Mouse (Mus musculus): ENCODE measurements around the gene Rflnb.

Gene Rflnb

GRCm38 (mm10) chr11:75990965-75991835 lies 36.4 kb downstream of the Rflnb start:
- ATAC-seq (ENCODE audit: low TSS enrichment) = no peak

DNA sequence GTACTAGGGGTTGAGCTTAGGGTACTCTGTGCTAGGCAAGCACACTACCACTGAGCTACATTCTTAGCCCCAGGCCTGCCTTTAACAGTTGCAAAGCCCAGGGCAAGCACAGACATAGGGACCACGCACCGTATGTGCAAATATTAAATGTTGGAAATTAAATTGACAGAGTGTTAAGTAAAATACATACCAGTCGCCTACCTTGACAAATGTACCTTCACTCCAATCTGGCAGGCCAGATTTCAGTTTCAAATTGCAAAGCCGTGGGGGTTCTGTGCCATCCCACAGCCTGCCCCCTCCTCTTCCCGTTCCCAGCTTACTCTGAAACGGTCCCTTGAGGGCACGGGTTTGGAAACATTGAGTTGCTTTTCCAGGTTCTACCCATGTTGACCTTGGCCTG lies 41.6 kb downstream of the Rflnb start:
- no peak for ATAC-seq (ENCODE audit: low TSS enrichment)

DNA sequence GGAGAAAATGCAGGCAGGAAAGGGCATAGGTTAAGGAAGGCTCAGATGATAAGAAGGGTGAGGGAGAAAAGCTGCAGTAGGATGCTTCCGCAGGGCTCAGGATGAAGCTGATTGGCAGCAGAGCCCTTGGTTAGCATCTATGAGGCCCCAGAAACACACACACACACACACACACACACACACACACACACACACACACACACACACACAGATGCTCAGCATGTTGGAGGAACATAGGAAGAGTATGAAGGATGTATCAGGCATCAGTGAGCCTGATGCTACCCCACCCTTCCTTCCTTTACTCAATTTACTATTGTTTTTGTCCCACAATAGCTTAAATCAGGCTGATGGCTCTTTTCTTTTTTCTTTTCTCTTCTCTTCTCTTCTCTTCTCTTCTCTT lies 43.0 kb downstream of the Rflnb start:
- ATAC-seq (ENCODE audit: low TSS enrichment) = no peak

DNA sequence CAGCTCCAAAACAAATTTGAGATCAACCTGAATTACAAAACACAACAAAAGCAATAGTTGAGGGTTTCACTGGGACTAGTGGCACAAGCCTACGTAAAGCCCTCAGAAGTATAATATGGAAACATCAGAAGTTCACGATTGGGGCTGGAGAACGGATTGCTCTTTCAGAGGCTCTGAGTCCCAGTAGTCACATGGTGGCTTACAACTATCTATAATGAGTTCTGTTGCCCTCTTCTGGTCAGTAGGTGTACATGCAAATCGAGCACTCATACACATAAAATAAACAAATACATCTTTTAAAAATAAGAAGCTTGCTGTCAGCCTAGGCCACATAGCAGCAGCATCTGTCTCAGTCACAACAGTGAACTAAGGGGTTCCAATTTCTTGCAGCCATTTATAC lies 44.4 kb downstream of the Rflnb start:
- ATAC-seq (ENCODE audit: low TSS enrichment) = no peak

GRCm38 (mm10) chr11:75980413-75980812 lies 47.2 kb downstream of the Rflnb start:
- no peak for ATAC-seq (ENCODE audit: low TSS enrichment)

DNA sequence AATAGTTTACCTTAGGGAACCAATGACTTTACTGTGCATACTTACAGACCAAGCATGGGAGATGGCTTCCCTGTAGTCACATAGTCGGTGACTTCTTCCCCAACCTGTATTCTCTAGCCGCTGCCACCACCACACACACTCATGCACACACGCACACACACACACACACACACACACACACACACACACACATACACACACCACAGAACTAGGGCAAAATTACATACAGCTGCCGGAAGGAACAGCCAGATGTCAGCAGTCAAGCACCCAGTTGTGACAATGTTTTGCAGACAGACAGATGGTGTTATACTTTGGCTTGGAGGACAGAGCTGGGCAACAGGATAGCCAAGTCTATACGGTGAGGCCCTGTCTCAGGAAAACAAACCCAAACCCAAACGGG lies 49.5 kb downstream of the Rflnb start:
- ATAC-seq (ENCODE audit: low TSS enrichment) = no peak

GRCm38 (mm10) chr11:75976748-75977147 lies 50.8 kb downstream of the Rflnb start:
- ATAC-seq (ENCODE audit: low TSS enrichment) = no peak

DNA sequence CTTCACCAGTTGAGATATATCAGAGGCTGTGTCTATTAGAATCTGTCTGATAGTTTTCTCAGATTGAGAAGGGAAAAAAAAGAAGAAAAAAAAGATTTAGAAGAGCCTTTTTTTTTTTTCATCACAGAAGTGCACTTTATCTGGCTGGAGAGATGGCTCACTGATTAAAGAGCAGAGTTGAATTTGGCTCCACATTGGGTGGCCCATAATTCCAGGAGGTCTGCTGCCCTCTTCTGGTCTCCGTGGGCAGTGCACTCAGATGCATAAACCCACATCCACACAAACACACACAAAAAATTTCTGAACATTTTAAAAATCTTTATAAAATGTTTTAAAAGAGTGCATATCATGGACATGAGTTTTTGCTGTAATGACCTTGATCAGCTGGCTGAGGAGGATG lies 53.6 kb downstream of the Rflnb start:
- ATAC-seq (ENCODE audit: low TSS enrichment) = no peak

- ATAC-seq (ENCODE audit: low TSS enrichment) = no peak
These were observed 54.5 kb downstream of the Rflnb start for GRCm38 (mm10) chr11:75972916-75973567.

DNA sequence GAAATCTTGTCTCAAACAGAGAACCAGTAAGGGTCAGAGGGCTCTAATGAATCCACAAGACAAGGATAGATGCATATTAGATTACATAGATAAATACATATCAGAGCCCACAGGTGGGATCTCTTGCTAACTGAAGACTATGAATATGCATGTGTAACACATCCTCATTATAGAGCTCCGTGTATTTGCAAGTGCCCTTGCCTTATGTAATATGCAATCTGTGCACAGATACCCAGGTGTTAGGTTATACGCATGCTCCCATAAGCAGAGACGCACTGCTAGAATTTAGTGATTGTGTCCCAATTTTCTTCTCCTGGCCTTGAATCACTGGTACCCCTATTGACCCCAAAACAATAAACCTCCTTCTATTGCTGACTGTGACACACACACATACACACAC lies 55.4 kb downstream of the Rflnb start:
- ATAC-seq (ENCODE audit: low TSS enrichment) = peak; percentile 55; the same call in 1 of the 2 replicates

DNA sequence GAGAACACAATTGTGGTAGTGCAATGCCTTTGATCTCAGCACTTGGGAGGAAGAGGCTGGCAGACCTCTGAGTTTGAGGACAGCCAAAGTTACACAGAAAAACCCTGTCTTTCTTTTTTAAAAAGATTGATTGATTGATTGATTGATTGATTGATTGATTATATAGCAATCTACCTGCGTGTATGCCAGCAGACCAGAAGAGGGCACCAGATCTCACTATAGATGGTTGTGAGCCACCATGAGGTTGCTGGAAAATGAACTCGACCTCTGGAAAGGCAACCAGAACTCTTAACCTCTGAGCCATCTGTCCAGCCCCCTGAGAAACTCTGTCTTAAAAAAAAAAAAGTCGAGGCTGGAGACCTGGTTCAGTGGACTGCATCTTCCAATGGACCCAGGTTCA lies 57.0 kb downstream of the Rflnb start:
- ATAC-seq (ENCODE audit: low TSS enrichment) = no peak
